Mouse (Mus musculus) left cerebral cortex, postnatal 36 days (tissue): ENCODE data around the gene Zdhhc20. TPM values are rescaled to one million over a fixed set of nuclear protein-coding genes. Genes with fewer than 3 reads are reported as not detected.

ENCODE experiments used
- microRNA-seq: library from miRNA; unstranded; fragments of <30 nt; microRNA quantifications from one replicate; pipeline ENCODE4 v1.2.0, GENCODE M21; 2022
- total RNA-seq, 2 experiments: library from RNA; stranded (reverse); gene quantifications; 2 replicates each; pipeline ENCODE4 v1.2.3; 2021

The Zdhhc20 gene
- total RNA-seq, 2 experiments from 2014 or later = 31.0 to 42.4 TPM

Small RNA genes lying within 50 kb of the gene (microRNA-seq; reads per million reads assigned to microRNA genes)
- 1.5 reads per million for gene Mir3077

Other genes with a start within 250 kb of the Zdhhc20 start
- gene Xpo4, start 224.8 kb downstream of the Zdhhc20 start, total RNA-seq = 10 to 100 TPM; 11.3 to 14.8 TPM
- gene Gm49361, start 144.2 kb downstream of the Zdhhc20 start, total RNA-seq = not detected
- gene Lats2, start 131.9 kb downstream of the Zdhhc20 start, total RNA-seq = 10 to 100 TPM; 17.0 to 20.2 TPM
- gene Sap18, start 92.1 kb downstream of the Zdhhc20 start, total RNA-seq = 10 to 100 TPM; 39.3 to 45.4 TPM
- 1 to 10 TPM in 1 of 2 experiments, under 1 TPM in 1; 0.57 to 1.7 TPM for gene Ska3, start 64.1 kb downstream of the Zdhhc20 start, total RNA-seq
- 10 to 100 TPM; 60.8 to 74.5 TPM for gene Mrpl57, start 64.0 kb downstream of the Zdhhc20 start, total RNA-seq
- gene Micu2, start 109.0 kb upstream of the Zdhhc20 start, total RNA-seq = 10 to 100 TPM; 21.1 to 30.1 TPM
- gene Fgf9, start 180.3 kb upstream of the Zdhhc20 start, total RNA-seq = 10 to 100 TPM; 20.3 to 23.4 TPM